Comparison of ENCODE assay signal across 29 mouse cellular contexts in genomic region chr9:117636492-117636891, GRCm38 (mm10). TPM values are rescaled to one million over a fixed set of nuclear protein-coding genes. Genes with fewer than 3 reads are reported as not detected.
A peak's percentile ranks its signal among the peaks of the same experiment; 100 is the strongest.
DNase-seq lines count a peak whose midpoint lies in the region; ATAC-seq and TF ChIP-seq lines count a peak whose summit lies in the region.
"Had no signal": no experiment of that assay in that cellular context is flagged by ENCODE, and none has a peak within 500 bp of the region (broad histone marks: within the 10 kb centered on the region; RNA-seq: fewer than 3 reads in every experiment).

No protein-coding gene starts in this region.

- no peak for ATAC-seq in intestine, postnatal 0 days
- ATAC-seq in intestine, embryonic 16.5 days, result no peak
- no peak for ATAC-seq in midbrain, postnatal 0 days (ENCODE audit: low FRiP score)
- ATAC-seq in midbrain, embryonic 11.5 days (ENCODE audit: low FRiP score), result no peak
- ATAC-seq: forebrain, embryonic 15.5 days; midbrain, embryonic 16.5 days had no signal

- no peaks in the 10 kb centered on the region for H3K27me3 ChIP-seq in intestine, postnatal 0 days (replicated peaks; ENCODE audit: control insufficient read depth, insufficient read depth, low read length)
- no peaks in the 10 kb centered on the region for H3K27me3 ChIP-seq in intestine, embryonic 16.5 days (replicated peaks; ENCODE audit: control insufficient read depth, insufficient read depth, low read length)
- no peaks in the 10 kb centered on the region for H3K27me3 ChIP-seq in midbrain, postnatal 0 days (ENCODE audit: insufficient read depth, low read length)
- no peaks in the 10 kb centered on the region for H3K27me3 ChIP-seq in midbrain, embryonic 11.5 days (ENCODE audit: control insufficient read depth, insufficient read depth, low read length)
- H3K27me3 ChIP-seq: embryonic facial prominence, embryonic 12.5 days; forebrain, embryonic 15.5 days; hindbrain, embryonic 15.5 days; limb, embryonic 13.5 days; neural tube, embryonic 12.5 days had no signal

- H3K9me3 ChIP-seq in intestine, postnatal 0 days (ENCODE audit: control insufficient read depth), result no peaks in the 10 kb centered on the region
- 0 out of 2 replicates have a peak, but pooled peaks cover 4% of the 10 kb centered on the region for H3K9me3 ChIP-seq in intestine, embryonic 16.5 days (ENCODE audit: control insufficient read depth, low read length)
- H3K9me3 ChIP-seq in midbrain, postnatal 0 days (ENCODE audit: low read length), result no peaks in the 10 kb centered on the region
- H3K9me3 ChIP-seq in midbrain, embryonic 11.5 days (ENCODE audit: control insufficient read depth, low read length), result no peaks in the 10 kb centered on the region
- H3K9me3 ChIP-seq: embryonic facial prominence, embryonic 12.5 days; forebrain, embryonic 15.5 days; hindbrain, embryonic 15.5 days; limb, embryonic 13.5 days; midbrain, embryonic 10.5 days; neural tube, embryonic 12.5 days had no signal

- H3K4me1 ChIP-seq in intestine, postnatal 0 days (replicated peaks; ENCODE audit: control insufficient read depth, insufficient read depth, low read length), result no peaks in the 10 kb centered on the region
- H3K4me1 ChIP-seq in intestine, embryonic 16.5 days (ENCODE audit: control insufficient read depth, insufficient read depth, low read length), result no peaks in the 10 kb centered on the region
- H3K4me1 ChIP-seq in midbrain, postnatal 0 days (ENCODE audit: insufficient read depth, low read length), result no peaks in the 10 kb centered on the region
- H3K4me1 ChIP-seq in midbrain, embryonic 11.5 days (ENCODE audit: control insufficient read depth, insufficient read depth, low read length), result no peaks in the 10 kb centered on the region
- H3K4me1 ChIP-seq: embryonic facial prominence, embryonic 12.5 days; forebrain, embryonic 15.5 days; neural tube, embryonic 12.5 days had no signal

- 75% methylated on average over 8 of the region's 8 CpGs for WGBS in intestine, postnatal 0 days
- 81% methylated on average over 8 of the region's 8 CpGs for WGBS in intestine, embryonic 16.5 days
- WGBS in midbrain, postnatal 0 days, result 79% methylated on average over 8 of the region's 8 CpGs
- WGBS in midbrain, embryonic 11.5 days, result 79% methylated on average over 8 of the region's 8 CpGs

- no peak overlapping the region for H3K4me2 ChIP-seq in intestine, postnatal 0 days (replicated peaks; ENCODE audit: low read depth)
- no peak overlapping the region for H3K4me2 ChIP-seq in intestine, embryonic 16.5 days (ENCODE audit: low read depth, low read length)
- no peak overlapping the region for H3K4me2 ChIP-seq in midbrain, postnatal 0 days (ENCODE audit: low read depth, low read length, poor library complexity, severe bottlenecking)
- no peak overlapping the region for H3K4me2 ChIP-seq in midbrain, embryonic 11.5 days
- H3K4me2 ChIP-seq: embryonic facial prominence, embryonic 12.5 days; forebrain, embryonic 15.5 days; heart, embryonic 13.5 days; hindbrain, embryonic 15.5 days; limb, embryonic 13.5 days; liver, embryonic 11.5 days; neural tube, embryonic 12.5 days had no signal

- no peak overlapping the region for H3K27ac ChIP-seq in intestine, postnatal 0 days (ENCODE audit: low read depth, low read length)
- no peak overlapping the region for H3K27ac ChIP-seq in intestine, embryonic 16.5 days (ENCODE audit: low read length)
- H3K27ac ChIP-seq in midbrain, postnatal 0 days (ENCODE audit: low read depth, low read length), result no peak overlapping the region
- no peak overlapping the region for H3K27ac ChIP-seq in midbrain, embryonic 11.5 days (ENCODE audit: low read depth, low read length)
- no peak overlapping the region for H3K27ac ChIP-seq in layer of hippocampus, adult 2 months
- H3K27ac ChIP-seq: embryonic facial prominence, embryonic 12.5 days; forebrain, embryonic 15.5 days; gastrocnemius, adult 2 months; heart, embryonic 13.5 days; hindbrain, embryonic 15.5 days; limb, embryonic 13.5 days; midbrain, embryonic 10.5 days; neural tube, embryonic 12.5 days had no signal

- H3K9ac ChIP-seq in intestine, postnatal 0 days (ENCODE audit: low read depth, low read length), result no peak overlapping the region
- H3K9ac ChIP-seq in intestine, embryonic 16.5 days (ENCODE audit: low read depth, low read length), result no peak overlapping the region
- H3K9ac ChIP-seq in midbrain, postnatal 0 days (replicated peaks; ENCODE audit: low read length, poor library complexity, severe bottlenecking), result no peak overlapping the region
- no peak overlapping the region for H3K9ac ChIP-seq in midbrain, embryonic 11.5 days (ENCODE audit: low read length)
- H3K9ac ChIP-seq: embryonic facial prominence, embryonic 12.5 days; forebrain, embryonic 15.5 days; heart, embryonic 13.5 days; hindbrain, embryonic 15.5 days; limb, embryonic 13.5 days; neural tube, embryonic 12.5 days had no signal

- TF ChIP-seq CTCF in intestine, postnatal 0 days (IDR thresholded peaks at IDR 0.05; ENCODE audit: low read depth), result peak; percentile 15; the same call in 1 of the 2 replicates
- peak; percentile 28; the same call in 1 of the 2 replicates for TF ChIP-seq CTCF in midbrain, postnatal 0 days (IDR thresholded peaks at IDR 0.05)
- 0 out of 2 replicates have a peak, but pooled peaks have one; percentile 20 for TF ChIP-seq CTCF in brain, embryonic 14.5 days (IDR thresholded peaks at IDR 0.05; ENCODE audit: borderline replicate concordance, extremely low read depth, insufficient read depth, insufficient read length)
- TF ChIP-seq CTCF in layer of hippocampus, adult 2 months (conservative IDR thresholded peaks at IDR 0.05), result no peak; the same call in 1 of the 2 replicates

- TF ChIP-seq POLR2A in brain, embryonic 14.5 days (IDR thresholded peaks at IDR 0.05; ENCODE audit: borderline replicate concordance, extremely low read depth, insufficient read depth, insufficient read length, poor library complexity, severe bottlenecking), result no peak

- no peaks in the 10 kb centered on the region for H3K36me3 ChIP-seq in intestine, postnatal 0 days (ENCODE audit: control insufficient read depth, insufficient read depth)
- no peaks in the 10 kb centered on the region for H3K36me3 ChIP-seq in intestine, embryonic 16.5 days (ENCODE audit: control insufficient read depth, insufficient read depth, low read length)
- H3K36me3 ChIP-seq in midbrain, postnatal 0 days (ENCODE audit: insufficient read depth, low read length), result no peaks in the 10 kb centered on the region
- H3K36me3 ChIP-seq in midbrain, embryonic 11.5 days (ENCODE audit: control insufficient read depth, insufficient read depth, low read length), result no peaks in the 10 kb centered on the region
- H3K36me3 ChIP-seq: embryonic facial prominence, embryonic 12.5 days; forebrain, embryonic 15.5 days; heart, embryonic 13.5 days; hindbrain, embryonic 15.5 days; limb, embryonic 13.5 days; midbrain, embryonic 10.5 days; neural tube, embryonic 12.5 days had no signal

- DNase-seq in midbrain, postnatal 0 days (ENCODE audit: low spot score), result no peak
- DNase-seq in midbrain, embryonic 11.5 days (ENCODE audit: low spot score, missing footprints), result no peak
- DNase-seq in brain, embryonic 14.5 days (ENCODE audit: low read depth), result no peak
- DNase-seq in embryo, embryonic 9.5 days (ENCODE audit: extremely low spot score), result no peak
- DNase-seq in layer of hippocampus, adult 2 months (ENCODE audit: low spot score in 2 of 2), result no peak
- DNase-seq: adrenal gland, adult 8-10 months; cerebellum, adult 9-10 months; cerebellum, postnatal 36 days; gastrocnemius, adult 2 months; gastrocnemius, postnatal 36 days; heart, adult 18-20 months; heart, postnatal 10 days; kidney, adult 8-10 months; kidney, postnatal 14 days; thymus, adult 18-20 months; thymus, postnatal 36 days had no signal

- H3K4me3 ChIP-seq in intestine, postnatal 0 days (ENCODE audit: low read depth, low read length), result no peak overlapping the region
- no peak overlapping the region for H3K4me3 ChIP-seq in intestine, embryonic 16.5 days (ENCODE audit: low read length)
- no peak overlapping the region for H3K4me3 ChIP-seq in midbrain, postnatal 0 days (ENCODE audit: low read depth, low read length)
- H3K4me3 ChIP-seq in midbrain, embryonic 11.5 days (ENCODE audit: low read depth, low read length), result no peak overlapping the region
- no peak overlapping the region for H3K4me3 ChIP-seq in layer of hippocampus, adult 2 months
- H3K4me3 ChIP-seq: embryonic facial prominence, embryonic 12.5 days; forebrain, embryonic 15.5 days; gastrocnemius, adult 2 months; heart, embryonic 13.5 days; hindbrain, embryonic 15.5 days; limb, embryonic 13.5 days; midbrain, embryonic 10.5 days; myocyte; neural tube, embryonic 12.5 days had no signal

RNA-seq across cellular contexts. Expression of gene Rbms3, which starts 6.8 kb away (rescaled TPM):
- 13.1 and 14.4 TPM in 2 replicates for polyA plus RNA-seq in intestine, postnatal 0 days (2015; fragmentation: Nextera tagmentation; extraction: Ambion mirVana)
- polyA plus RNA-seq in intestine, embryonic 16.5 days (2015; fragmentation: Nextera tagmentation; extraction: Ambion mirVana), result 39.4 and 43.1 TPM in 2 replicates
- 59.9 and 66.9 TPM in 2 replicates for total RNA-seq in midbrain, postnatal 0 days (2014; rRNA removed)
- polyA plus RNA-seq in midbrain, postnatal 0 days (2015; fragmentation: Nextera tagmentation; extraction: Ambion mirVana), result 41.8 and 43.3 TPM in 2 replicates
- 13.6 and 16.3 TPM in 2 replicates for polyA plus RNA-seq in midbrain, embryonic 11.5 days (2014; fragmentation: Nextera tagmentation; extraction: Ambion mirVana)
- polyA plus RNA-seq in brain, embryonic 14.5 days (2012; rRNA removed), result 13.7 and 30.1 TPM in 2 replicates
- total RNA-seq in layer of hippocampus, adult 2 months (2021), result 10 to 100 TPM; 15.1 to 16.3 TPM
- total RNA-seq: hematopoietic stem cell, adult 5-6 weeks had no signal
